Mouse (Mus musculus): ENCODE measurements around the gene Plpp3.
A peak's percentile ranks its signal among the peaks of the same experiment; 100 is the strongest.

Gene Plpp3

DNA sequence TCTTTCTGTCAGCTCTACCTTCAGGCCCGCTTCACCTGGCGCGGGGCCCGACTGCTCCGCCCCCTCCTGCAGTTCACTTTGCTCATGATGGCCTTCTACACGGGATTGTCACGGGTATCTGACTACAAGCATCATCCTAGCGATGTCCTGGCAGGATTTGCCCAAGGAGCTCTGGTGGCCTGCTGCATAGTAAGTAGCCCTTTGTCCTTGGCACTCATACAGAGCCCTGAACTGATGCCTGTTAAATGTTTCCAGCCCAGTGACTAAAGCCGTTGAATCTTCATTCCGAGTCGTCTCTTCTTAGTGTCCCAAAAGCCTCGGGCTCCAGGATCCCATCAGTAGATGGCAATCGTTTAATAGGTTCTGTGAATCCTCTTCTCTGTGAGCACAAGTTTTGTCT is 62.2 kb downstream of the Plpp3 start:
- no peak for DNase-seq (ENCODE audit: low read depth, low spot score)

DNA sequence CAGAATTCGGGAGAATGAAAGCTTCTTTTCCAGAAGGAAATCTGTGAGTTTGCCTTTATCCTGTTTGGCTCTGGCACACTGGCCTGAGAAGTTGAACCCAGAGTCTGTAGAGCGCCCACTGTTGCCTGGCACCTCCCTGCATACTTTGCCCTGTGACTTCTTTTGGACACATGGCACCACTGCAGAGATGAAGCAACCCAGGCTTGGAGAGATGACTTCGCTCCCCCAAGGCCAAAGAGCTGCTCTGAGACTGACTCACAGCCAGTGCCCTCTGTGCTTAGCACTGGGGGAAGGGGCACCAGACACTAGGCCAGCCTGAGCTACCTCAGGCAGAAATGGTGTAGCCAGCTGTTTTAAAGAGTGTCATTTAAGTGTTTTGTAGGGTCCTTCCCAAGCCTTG is 63.7 kb downstream of the Plpp3 start:
- no peak for DNase-seq (ENCODE audit: low read depth, low spot score)

DNA sequence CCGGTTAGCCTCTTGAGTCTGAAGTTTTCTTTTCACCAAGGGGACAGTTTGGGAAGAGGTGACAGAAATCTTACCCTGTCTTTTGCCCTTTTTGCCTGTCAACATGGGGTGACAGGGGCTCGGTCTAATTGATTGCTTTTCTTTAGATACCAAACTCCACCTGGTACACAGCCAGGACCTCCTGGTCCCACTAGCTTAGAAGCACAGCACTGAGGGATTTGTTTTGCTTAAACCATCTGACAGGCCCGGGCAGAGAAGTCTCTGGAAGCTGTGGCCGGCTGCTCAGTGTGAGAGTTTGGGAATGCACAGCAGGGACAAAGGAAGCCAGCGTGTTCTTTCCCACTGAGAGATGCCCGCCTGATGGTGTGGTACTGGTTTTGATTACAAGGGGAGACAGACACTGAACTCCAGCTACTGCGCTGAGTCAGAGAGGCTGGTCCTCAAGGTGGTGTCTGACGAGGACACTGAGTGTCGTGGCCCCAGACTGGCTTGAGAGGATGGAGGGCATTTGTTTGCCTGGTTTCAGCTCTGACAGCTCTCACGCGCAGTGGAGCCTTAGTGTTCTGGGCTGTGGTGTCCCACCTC is 64.2 kb downstream of the Plpp3 start:
- no peak for DNase-seq (ENCODE audit: low read depth, low spot score)

DNA sequence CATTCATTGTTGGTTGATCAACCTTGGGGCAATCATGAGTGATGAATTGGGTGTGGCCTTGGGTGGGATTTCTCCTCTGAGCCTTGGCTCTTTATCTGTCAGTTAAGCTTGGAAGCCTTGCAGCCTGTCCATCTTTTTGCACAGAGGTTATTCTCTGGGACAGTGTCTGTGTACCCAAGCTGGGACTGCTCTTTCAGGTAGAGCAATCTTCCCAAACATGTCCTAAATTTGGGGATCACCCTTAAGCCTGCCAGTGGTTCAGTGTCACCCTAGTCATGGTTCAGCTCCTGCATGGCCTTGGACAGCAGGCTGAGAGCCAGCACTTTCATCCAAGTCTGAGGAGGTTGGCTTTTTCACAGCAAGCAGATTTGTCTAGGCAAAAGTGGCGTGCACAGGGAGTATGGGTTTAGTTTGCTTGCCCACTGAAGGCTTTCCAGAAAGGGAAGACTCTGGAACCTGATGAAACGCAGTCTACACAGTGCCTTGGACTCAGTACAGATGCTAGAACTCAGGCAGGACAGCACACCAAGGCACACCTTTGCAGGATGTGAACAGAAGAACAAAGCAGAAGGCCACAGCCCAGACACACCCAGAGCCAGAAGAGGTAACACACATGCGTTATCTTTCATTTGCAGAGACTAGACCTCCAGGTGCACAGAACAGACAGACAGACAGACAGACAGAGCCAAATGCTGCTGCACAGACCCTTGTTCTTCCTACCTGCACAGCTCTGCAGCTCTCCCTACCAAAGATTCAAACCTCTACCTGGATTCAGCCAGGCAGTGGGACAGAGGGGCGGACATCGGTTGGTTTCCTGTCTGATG is 66.2 kb downstream of the Plpp3 start:
- DNase-seq (ENCODE audit: low read depth, low spot score), result no peak

DNA sequence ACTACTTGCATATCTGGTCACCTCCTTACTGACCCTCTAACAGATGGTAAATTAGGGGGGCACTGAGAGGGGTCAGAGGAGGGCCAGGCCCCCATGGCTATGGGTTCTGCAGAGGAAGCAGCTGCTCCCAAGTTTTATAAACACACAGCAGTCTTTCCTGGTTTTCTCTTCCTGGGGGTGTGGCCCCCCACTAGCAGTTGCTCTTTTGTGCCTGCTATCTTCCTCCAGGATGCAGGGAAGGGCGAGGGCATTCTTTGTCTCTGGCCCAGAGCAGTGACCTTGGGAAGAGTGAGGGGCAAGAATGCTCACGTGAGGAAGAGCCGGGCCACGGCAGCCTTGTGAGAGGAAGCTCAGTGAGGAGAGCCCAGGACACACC is 66.8 kb downstream of the Plpp3 start:
- DNase-seq (ENCODE audit: low read depth, low spot score), result no peak

DNA sequence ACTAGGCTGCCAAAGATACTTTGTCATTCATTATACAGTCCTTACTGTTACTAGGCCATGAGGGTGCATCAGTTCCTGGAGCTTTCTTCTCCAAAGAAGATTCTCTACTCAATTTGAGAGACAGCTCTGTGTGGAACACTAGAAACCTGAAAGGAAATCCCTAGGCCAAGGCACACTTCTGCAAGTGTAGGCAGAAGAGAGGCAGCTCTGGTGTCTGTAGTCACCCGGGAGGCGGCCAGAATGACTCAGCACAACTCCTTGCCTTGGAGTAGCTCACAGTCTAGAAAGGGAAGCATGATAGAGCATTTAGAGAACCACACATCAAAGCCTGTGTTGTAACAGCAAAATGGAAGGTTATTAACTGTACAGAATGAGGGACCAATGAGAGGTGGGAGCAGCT is 68.4 kb downstream of the Plpp3 start:
- no peak for DNase-seq (ENCODE audit: low read depth, low spot score)

DNA sequence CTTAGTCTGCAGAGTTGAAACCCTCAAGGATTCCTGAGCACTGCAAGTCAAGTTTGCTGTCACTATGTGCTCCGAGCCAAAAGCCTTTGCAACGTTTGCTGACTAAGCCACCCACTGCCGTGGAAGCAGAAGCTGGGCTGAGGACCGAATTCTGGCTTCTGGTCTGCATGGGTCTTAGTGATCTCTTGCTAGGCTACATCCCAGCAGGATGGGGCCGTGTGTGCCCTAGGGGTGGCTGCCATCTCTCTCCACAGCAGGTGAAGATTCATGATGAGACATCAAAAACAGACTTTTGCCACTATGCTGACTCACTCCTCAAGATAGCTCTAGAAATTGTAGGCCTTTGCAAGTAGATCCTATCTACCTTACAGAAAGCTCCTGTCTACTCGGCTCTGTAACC is 69.2 kb downstream of the Plpp3 start:
- DNase-seq (ENCODE audit: low read depth, low spot score), result no peak

DNA sequence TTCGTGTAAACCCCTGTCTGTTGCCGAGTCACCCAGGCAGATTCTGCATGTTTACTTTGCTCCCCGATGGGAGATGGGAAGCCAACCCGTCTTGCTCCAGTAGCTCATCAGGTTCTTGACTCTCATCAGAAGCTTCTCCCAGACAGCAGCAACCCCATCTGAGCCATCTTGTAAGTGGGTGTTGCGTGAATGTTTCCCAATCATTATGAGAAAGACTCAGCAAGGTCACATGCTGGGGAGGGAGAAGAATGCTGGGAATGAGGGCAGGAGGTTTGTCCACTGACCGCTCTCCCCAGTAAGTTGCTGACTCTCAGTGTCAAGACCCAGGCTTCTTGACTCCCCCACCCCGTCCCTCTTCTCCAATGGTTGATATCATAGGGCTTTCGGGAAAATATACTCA is 73.0 kb downstream of the Plpp3 start:
- DNase-seq (ENCODE audit: low read depth, low spot score), result no peak

DNA sequence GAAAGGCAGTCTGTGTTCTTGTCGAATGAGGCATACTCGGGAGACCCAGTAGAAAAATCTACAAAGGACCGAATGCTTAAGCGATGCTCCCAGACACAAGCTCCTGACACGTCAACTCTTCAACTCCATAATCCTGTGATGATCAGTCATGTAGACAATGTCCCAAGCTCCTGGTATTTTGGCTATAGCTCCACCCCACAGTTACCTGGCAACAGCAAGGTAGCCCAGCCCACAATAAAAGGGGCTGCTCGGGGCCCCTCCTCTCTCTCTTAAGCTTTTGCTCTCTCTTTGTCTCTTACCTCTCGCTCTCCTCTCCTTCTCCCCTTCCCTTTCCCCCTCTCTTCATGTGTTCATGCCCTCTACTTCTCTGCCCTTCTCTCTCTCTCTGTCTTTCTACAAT is 83.1 kb downstream of the Plpp3 start:
- no peak for DNase-seq (ENCODE audit: low read depth, low spot score)

DNA sequence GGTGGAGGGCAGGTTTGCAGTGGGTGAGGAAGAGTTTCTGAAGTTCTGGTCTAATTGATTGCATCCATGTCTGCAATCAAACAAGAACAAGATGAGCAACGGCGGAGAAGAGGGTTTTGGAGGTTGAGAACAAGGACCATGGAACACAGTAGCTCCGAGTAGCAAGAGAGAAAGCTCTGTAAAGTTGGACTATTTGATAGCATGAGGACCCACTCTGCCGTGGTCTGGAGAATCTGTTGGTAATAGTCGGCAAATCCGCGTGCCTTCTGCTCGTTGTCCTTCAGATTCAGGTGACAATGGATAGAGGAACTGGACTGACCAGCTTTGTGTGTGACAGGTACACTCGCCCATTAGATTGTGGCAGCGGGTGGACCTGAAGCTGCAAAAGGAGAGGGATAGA is 87.8 kb downstream of the Plpp3 start:
- no peak for DNase-seq (ENCODE audit: low read depth, low spot score)

DNA sequence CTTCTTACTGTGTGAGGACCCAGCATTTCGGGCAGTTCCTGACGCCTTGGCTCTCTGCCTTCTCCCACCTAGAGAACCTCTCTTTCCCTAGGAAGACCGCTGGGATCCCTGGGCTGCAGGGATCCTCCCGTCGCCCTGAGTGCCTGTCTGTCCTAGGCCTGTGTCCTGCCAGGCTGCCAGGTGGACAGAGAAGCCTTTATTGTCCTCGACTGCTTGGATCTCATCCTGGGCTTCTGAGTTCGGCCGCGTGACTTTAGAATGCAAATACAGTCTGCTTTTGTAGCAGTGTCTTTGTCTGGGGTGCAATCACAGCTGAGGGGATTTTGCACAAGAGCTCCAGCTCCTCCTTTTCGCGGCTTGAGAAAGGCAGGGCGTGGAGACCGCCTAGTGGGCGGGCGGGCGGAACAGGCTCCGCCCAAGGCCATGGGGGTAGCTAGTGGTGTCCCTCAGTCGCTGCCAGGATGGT is 88.4 kb downstream of the Plpp3 start:
- DNase-seq (ENCODE audit: low read depth, low spot score), result peak; percentile 39

DNA sequence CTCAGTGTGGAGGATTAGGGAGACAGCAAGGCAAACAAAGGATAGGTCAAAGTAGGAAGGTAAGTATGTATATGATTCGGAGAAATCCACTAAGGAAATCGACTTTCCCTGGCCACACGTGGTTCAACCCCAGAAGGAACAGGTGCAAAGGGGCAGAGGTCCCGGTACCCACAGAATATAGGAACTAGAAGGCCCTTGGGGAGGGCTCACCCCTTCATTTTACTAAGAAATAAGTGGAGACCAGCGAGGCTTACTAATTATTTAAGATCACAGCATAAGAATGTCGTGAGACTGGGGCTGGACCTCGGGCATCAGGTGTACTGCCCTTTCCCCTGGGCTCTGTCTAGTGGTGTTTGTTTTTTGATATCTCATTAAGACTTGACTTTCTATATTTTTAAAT is 89.2 kb downstream of the Plpp3 start:
- no peak for DNase-seq (ENCODE audit: low read depth, low spot score)

DNA sequence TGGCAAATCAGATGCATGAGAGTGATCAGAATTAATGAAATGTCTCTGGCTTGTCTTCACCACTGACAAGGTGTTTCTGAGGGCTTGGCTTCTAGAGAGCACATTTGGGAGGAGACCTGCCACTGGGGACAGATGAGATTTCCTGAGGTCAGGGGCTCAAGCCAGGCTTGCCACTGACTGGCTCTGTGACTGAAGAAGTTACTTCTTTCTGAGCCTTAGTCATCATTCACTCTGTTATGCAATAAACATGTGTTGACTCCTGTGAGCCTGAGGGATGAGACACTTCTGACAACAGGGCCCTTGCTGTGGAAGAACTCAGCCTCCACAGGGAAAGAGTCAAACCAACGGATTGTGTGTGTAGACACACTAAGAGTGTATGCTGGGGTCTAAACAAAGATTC is 91.0 kb downstream of the Plpp3 start:
- no peak for DNase-seq (ENCODE audit: low read depth, low spot score)

DNA sequence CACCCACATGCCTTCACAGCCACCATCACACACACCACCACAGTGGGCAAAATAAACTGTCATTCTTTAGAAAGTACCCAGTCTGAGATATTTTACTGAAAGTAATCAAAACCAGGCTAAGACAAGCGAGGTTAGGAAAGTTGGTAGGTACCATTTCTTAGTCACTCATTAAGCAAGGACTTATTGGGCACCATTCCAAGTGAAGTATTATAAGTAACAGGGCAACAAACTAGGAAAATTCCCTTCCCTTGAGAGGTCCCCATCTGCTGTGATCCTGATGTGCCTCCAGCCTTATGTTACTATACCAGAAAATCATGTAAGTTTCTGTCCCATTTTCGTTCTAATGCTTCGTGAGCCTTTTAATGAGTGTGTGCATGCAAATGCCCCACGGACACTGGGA is 92.1 kb downstream of the Plpp3 start:
- DNase-seq (ENCODE audit: low read depth, low spot score), result no peak

DNA sequence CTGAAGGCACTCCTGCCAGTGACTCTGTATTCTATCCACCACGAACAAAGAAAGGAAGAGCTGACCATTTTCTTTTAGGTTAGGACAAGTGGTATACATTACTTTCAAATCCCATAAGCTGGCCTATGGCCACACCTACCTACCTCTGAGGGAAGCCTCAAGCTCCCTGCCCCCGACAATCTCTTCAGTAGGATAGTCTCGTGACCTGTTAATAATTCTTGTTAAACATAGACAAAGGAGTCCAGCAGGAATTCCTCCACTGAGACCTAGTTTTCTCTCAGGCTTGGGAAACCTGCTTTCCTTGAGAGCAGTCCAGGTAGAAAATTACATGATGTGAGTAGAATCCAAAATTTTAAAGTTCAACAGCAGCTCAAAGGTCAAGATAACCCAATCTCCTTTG is 93.8 kb downstream of the Plpp3 start:
- DNase-seq (ENCODE audit: low read depth, low spot score), result no peak

DNA sequence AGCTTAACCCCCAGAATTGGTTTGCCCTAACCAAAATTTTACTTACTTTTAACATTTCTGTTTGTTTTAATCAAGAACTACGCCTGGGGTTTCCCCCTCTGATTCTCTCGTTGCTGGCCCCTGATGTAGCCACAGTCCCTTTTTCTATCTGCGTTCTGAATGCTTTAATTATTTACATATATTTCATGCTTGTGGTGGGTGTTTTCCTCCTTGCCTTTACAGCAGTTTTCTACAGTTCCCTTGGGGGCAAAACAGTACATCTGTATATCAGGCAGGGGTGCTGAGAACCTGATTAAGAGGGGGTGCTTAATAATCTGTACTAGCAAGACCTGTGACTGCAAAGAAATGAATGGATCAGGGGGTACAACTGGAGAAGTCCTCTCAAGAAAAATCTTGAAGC is 94.9 kb downstream of the Plpp3 start:
- no peak for DNase-seq (ENCODE audit: low read depth, low spot score)

DNA sequence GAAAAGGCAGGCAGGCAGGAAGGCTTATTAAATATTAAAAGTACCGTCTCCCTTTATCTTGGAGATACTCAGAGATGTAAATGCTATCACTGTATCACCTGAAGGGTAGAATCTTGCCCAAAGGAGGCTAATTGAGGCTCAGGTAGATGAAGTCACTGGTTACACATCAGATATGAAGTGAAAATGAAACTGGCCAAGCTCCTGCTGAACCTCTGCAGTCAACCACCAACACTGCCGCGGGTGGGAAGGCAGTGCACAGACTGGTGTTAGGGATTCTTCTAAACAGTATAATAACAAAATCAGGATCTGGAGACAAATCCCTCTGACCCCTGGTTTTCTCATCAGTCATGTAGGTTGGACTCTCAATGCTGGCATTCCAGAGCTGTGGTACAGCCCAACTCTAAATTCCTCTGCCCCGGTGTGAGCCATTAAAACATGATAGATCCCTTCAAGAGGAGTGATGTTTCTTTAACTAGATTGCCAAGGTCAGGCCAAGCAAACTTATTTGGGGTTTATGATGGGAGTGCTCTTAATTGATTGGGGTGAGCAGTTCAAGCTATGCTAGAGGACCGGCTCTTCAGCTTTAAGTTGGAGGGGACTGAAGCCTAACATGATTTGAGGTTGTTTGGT is 95.5 kb downstream of the Plpp3 start:
- no peak for DNase-seq (ENCODE audit: low read depth, low spot score)

DNA sequence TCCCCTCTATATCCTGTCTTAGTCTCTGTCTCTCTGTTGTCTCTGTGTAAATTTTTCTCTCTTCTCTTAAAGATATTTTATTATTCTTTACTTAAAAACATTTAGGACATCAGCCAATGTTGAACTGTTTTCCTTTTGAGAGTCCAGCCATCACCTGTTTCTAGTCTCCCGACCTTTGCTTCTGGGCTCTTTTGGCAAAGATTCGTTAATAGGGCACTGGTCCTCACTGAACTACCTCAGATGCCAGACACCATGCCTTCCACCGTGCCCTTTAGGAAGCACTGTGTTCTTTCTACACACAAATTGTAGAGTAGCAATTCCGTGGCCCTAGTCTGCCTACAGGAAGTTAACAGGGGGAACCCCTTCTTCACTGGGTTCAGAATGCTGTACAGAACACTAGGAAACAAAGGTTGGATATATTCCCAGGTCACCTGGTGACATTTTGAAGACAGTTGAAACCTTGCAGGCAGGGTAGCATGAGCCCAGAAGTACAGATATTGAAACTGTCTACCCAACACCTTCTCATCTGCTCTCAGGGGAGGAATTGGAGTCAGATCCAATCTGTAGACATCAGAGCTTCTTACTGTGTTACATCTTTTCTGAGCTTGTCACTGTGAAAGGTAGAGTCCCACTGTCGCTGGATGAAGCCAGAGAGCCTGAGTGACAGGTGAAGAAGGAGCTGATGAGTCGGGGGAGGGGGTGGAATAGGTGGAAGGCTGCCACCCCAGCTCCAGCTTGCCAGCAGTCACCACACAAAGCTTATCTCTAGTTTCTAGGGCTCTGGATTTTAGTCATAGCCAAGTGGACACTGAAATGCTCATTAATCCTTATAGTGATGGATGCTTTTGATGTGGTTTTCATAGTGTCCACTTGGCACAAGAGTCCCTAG is 96.5 kb downstream of the Plpp3 start:
- no peak for DNase-seq (ENCODE audit: low read depth, low spot score)

DNA sequence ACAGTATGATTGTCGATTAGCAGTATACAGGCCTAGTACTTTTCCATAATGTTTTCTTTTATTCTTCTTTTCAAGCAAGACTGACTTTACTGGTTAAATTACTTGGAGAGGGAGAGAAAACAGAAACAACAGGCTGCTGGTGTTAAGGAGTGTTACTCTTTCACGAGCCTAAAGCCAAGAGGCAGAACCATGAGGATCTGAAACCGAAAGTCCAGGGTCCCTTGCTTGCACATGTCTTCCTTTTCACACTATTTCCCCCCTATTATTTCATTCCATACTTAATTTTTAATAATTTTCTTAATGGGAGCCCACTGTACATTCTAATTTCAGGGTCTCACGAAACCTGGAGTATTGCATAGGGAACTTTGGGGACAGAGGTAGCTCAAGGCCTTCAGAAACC is 97.2 kb downstream of the Plpp3 start:
- DNase-seq (ENCODE audit: low read depth, low spot score), result no peak

DNA sequence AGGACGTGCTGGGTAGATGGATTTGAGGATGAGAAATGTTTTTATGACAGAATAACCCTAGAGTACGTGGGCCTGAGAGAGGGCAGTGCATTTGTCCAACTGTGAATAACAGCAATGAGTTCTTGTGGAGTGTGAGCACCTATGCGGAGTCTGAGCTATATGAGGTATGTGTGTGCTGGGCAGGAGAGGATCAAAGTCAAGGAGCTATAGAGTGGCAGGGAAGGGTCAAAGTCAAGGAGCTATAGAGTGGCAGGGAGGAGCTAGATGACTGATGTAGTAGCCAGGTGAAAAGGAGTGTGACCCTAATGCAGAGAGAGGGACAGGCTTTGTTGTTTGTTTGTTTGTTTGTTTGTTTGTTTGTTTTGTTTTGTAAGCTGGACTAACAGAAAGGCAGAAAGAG is 98.0 kb downstream of the Plpp3 start:
- no peak for DNase-seq (ENCODE audit: low read depth, low spot score)

DNA sequence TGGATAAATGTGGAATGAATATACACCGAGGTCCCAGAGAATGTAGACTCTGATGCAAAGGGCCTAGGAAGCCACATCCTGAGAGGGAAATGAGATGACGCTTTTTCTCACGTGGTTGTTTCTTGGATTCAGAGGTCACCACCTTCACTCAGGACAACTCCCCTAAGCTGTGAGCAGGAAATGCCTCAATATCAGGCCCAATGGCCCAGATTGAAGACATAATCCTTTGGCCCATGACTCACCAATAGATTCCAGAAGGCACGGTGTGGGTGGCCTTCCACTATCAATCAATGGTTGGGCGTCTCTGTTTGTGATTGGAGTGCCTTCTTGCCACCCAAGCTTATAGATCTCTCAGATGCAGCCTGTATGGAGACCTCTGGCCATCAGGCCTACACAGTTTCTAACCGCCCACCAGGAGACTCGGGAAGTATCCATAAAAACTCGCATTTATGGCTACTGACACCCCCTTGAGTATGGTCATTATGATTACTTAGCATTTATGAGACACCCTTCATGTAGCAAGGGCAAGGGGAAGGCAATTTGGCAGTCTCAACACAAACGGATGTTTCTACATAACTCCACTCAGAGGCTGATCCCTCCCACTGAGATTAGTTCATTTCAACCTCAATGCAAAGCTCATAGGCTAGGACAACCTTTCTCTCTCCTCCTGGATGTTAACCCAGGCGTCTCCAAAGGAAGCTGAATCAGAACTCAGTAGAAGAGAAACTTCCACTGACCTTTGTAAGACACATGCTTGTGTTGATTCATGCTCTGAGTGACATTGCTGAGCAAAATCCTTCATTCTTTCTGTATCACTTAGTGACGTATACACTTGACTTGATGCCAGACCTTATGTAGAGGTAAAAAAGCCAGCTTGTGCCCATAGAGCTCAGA is 100.8 kb downstream of the Plpp3 start:
- DNase-seq (ENCODE audit: low read depth, low spot score), result no peak

Measured in forelimb bud, embryonic 11.5 days (tissue).